Mouse (Mus musculus): ENCODE measurements around the gene Gm20388.

DNA sequence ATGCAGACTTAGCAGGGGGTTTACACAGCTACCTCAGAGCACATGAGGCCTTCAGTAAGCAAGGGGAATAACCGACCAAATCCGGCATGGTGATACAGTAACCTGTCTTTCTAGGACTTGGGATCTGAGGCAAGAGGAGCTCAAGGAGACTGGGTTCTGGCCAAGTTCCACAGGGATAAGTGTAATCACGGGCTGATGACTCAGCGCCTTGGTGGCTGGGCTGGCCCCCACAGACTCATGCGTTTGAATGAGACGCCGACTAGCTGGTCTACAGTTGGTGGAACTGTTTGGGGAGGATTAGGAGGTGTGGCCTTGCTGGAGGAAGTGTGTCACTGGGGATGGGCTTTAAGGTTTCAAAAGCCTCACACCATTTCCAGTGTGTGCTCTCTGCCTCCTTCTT is 428.0 kb downstream of the Gm20388 start:
- TF ChIP-seq MAFK (IDR thresholded peaks at IDR 0.05; ENCODE audit: insufficient read depth, low read depth, low read length), result 0 out of 2 replicates have a peak, but pooled peaks have one; percentile 11
- no peak for TF ChIP-seq ZC3H11A (IDR thresholded peaks at IDR 0.05; ENCODE audit: borderline replicate concordance, low read depth, low read length)
- TF ChIP-seq CHD2 (IDR thresholded peaks at IDR 0.05; ENCODE audit: low read depth, low read length), result no peak
